In genomic region chr2:163685287-163685686, GRCm38 (mm10) we compare ENCODE assay signal across 10 mouse cellular contexts. TPM values are rescaled to one million over a fixed set of nuclear protein-coding genes. Genes with fewer than 3 reads are reported as not detected.
A peak's percentile ranks its signal among the peaks of the same experiment; 100 is the strongest.
DNase-seq lines count a peak whose midpoint lies in the region; ATAC-seq and TF ChIP-seq lines count a peak whose summit lies in the region.
"Had no signal": no experiment of that assay in that cellular context is flagged by ENCODE, and none has a peak within 500 bp of the region (broad histone marks: within the 10 kb centered on the region; RNA-seq: fewer than 3 reads in every experiment).

No protein-coding gene starts in this region.

- H3K79me2 ChIP-seq in myocyte (ENCODE audit: control insufficient read depth, insufficient read depth): peaks cover 44% of the 10 kb centered on the region

- DNase-seq in heart, postnatal 4 days: no peak
- no peak for DNase-seq in liver, embryonic 11.5 days (ENCODE audit: low spot score)
- peak; percentile 53 for DNase-seq in embryonic facial prominence, embryonic 14.5 days (ENCODE audit: low spot score)
- no peak for DNase-seq in ovary, adult 18-20 months (ENCODE audit: low spot score)
- DNase-seq: gastrocnemius, postnatal 14 days had no signal

- H3ac ChIP-seq in myocyte (ENCODE audit: control insufficient read depth, insufficient read length): no peak overlapping the region

- H3K27ac ChIP-seq in heart, embryonic 12.5 days (ENCODE audit: poor library complexity, severe bottlenecking): peak overlapping the region; percentile 100
- peak overlapping the region; percentile 3; the same call in 1 of the 2 replicates for H3K27ac ChIP-seq in liver, embryonic 12.5 days
- no peak overlapping the region; the same call in 1 of the 2 replicates for H3K27ac ChIP-seq in liver, embryonic 11.5 days (ENCODE audit: low read depth, low read length)
- H3K27ac ChIP-seq in embryonic facial prominence, embryonic 14.5 days (replicated peaks; ENCODE audit: low read depth, low read length): peak overlapping the region; percentile 64
- H3K27ac ChIP-seq: midbrain, embryonic 12.5 days had no signal

- 21% methylated on average over 4 of the region's 4 CpGs for WGBS in heart, embryonic 12.5 days
- 49% methylated on average over 4 of the region's 4 CpGs for WGBS in liver, embryonic 12.5 days (ENCODE audit: insufficient replicate concordance)
- WGBS in liver, embryonic 11.5 days: 61% methylated on average over 4 of the region's 4 CpGs
- 36% methylated on average over 4 of the region's 4 CpGs for WGBS in embryonic facial prominence, embryonic 14.5 days

- peaks cover 80% of the 10 kb centered on the region for H3K4me1 ChIP-seq in heart, embryonic 12.5 days (replicated peaks)
- peaks cover 88% of the 10 kb centered on the region for H3K4me1 ChIP-seq in liver, embryonic 12.5 days
- H3K4me1 ChIP-seq in liver, embryonic 11.5 days (replicated peaks; ENCODE audit: control insufficient read depth, insufficient read depth, low read length): peaks cover 56% of the 10 kb centered on the region
- peaks cover 19% of the 10 kb centered on the region for H3K4me1 ChIP-seq in embryonic facial prominence, embryonic 14.5 days (ENCODE audit: control insufficient read depth, insufficient read depth, low read length)

- H3K4me3 ChIP-seq in heart, embryonic 12.5 days: no peak overlapping the region
- H3K4me3 ChIP-seq in liver, embryonic 12.5 days: no peak overlapping the region
- H3K4me3 ChIP-seq in liver, embryonic 11.5 days (ENCODE audit: low read depth, low read length): no peak overlapping the region
- H3K4me3 ChIP-seq in embryonic facial prominence, embryonic 14.5 days (ENCODE audit: low read depth, low read length): no peak overlapping the region
- no peak overlapping the region for H3K4me3 ChIP-seq in myocyte
- H3K4me3 ChIP-seq: midbrain, embryonic 12.5 days had no signal

- no peak overlapping the region; the same call in none of the 2 replicates for H3K9ac ChIP-seq in heart, embryonic 12.5 days
- no peak overlapping the region for H3K9ac ChIP-seq in liver, embryonic 12.5 days
- H3K9ac ChIP-seq in liver, embryonic 11.5 days (ENCODE audit: low read depth, low read length): no peak overlapping the region
- no peak overlapping the region for H3K9ac ChIP-seq in embryonic facial prominence, embryonic 14.5 days (ENCODE audit: low read depth, low read length)
- H3K9ac ChIP-seq: midbrain, embryonic 12.5 days had no signal

- 0 out of 2 replicates have a peak, but pooled peaks cover 6% of the 10 kb centered on the region for H3K9me3 ChIP-seq in heart, embryonic 12.5 days (replicated peaks)
- H3K9me3 ChIP-seq in liver, embryonic 12.5 days (replicated peaks): no peaks in the 10 kb centered on the region
- no peaks in the 10 kb centered on the region for H3K9me3 ChIP-seq in liver, embryonic 11.5 days (ENCODE audit: control insufficient read depth, low read length)
- no peaks in the 10 kb centered on the region for H3K9me3 ChIP-seq in embryonic facial prominence, embryonic 14.5 days (ENCODE audit: control insufficient read depth, low read length)
- H3K9me3 ChIP-seq: midbrain, embryonic 12.5 days had no signal

- H3K36me3 ChIP-seq in heart, embryonic 12.5 days: peaks cover 8% of the 10 kb centered on the region
- H3K36me3 ChIP-seq in liver, embryonic 12.5 days: peaks cover 4% of the 10 kb centered on the region; the same call in 1 of the 2 replicates
- no peaks in the 10 kb centered on the region for H3K36me3 ChIP-seq in liver, embryonic 11.5 days (ENCODE audit: control insufficient read depth, insufficient read depth, low read length)
- H3K36me3 ChIP-seq in embryonic facial prominence, embryonic 14.5 days (ENCODE audit: control insufficient read depth, insufficient read depth, low read length): no peaks in the 10 kb centered on the region
- H3K36me3 ChIP-seq in myocyte (ENCODE audit: control insufficient read depth, insufficient read depth): no peaks in the 10 kb centered on the region
- H3K36me3 ChIP-seq: midbrain, embryonic 12.5 days had no signal

- H3K4me2 ChIP-seq in heart, embryonic 12.5 days: 0 out of 2 replicates have a peak overlapping the region, but pooled peaks have one; percentile 63
- no peak overlapping the region for H3K4me2 ChIP-seq in liver, embryonic 12.5 days
- H3K4me2 ChIP-seq in liver, embryonic 11.5 days: no peak overlapping the region
- H3K4me2 ChIP-seq in embryonic facial prominence, embryonic 14.5 days (ENCODE audit: low read depth, low read length): no peak overlapping the region; the same call in 1 of the 2 replicates
- H3K4me2 ChIP-seq in myocyte (ENCODE audit: low read depth): peak overlapping the region; percentile 69
- H3K4me2 ChIP-seq: midbrain, embryonic 12.5 days had no signal

- H3K27me3 ChIP-seq in heart, embryonic 12.5 days (replicated peaks): no peaks in the 10 kb centered on the region
- no peaks in the 10 kb centered on the region for H3K27me3 ChIP-seq in liver, embryonic 12.5 days (replicated peaks)
- H3K27me3 ChIP-seq in liver, embryonic 11.5 days (replicated peaks; ENCODE audit: control insufficient read depth, insufficient read depth, low read length): no peaks in the 10 kb centered on the region
- no peaks in the 10 kb centered on the region for H3K27me3 ChIP-seq in embryonic facial prominence, embryonic 14.5 days (replicated peaks; ENCODE audit: control insufficient read depth, insufficient read depth, low read length)
- no peaks in the 10 kb centered on the region for H3K27me3 ChIP-seq in myocyte (ENCODE audit: control insufficient read depth, insufficient read depth, insufficient read length)
- H3K27me3 ChIP-seq: midbrain, embryonic 12.5 days had no signal

- TF ChIP-seq POLR2A in myocyte (IDR thresholded peaks at IDR 0.05; ENCODE audit: insufficient read length, low read depth): no peak

- ATAC-seq in heart, embryonic 12.5 days (ENCODE audit: insufficient number of reproducible peaks, low FRiP score): no peak
- ATAC-seq in liver, embryonic 12.5 days: no peak
- ATAC-seq in liver, embryonic 11.5 days (replicated peaks; ENCODE audit: low FRiP score): no peak
- no peak for ATAC-seq in embryonic facial prominence, embryonic 14.5 days (ENCODE audit: low read depth)
- no peak for ATAC-seq in activated CD4-positive, CD25-positive, alpha-beta regulatory T cell, adult 4 months

TF ChIP-seq in myocyte, 11 proteins besides CTCF, POLR2A, EP300 and RAD21:
- TF ChIP-seq MAX (IDR thresholded peaks at IDR 0.05; ENCODE audit: low read depth): no peak
- TF ChIP-seq CEBPB (IDR thresholded peaks at IDR 0.05; ENCODE audit: insufficient read depth, poor library complexity, severe bottlenecking): no peak
- no peak for TF ChIP-seq MYOG (IDR thresholded peaks at IDR 0.05; ENCODE audit: control insufficient read depth in 1 of 3, insufficient read depth in 1 of 3, insufficient read length in 2 of 3, low read depth in 2 of 3)
- TF ChIP-seq MYOD1 (IDR thresholded peaks at IDR 0.05; ENCODE audit: control insufficient read depth in 1 of 3, insufficient read length in 2 of 3, low read depth in 2 of 3): no peak
- no peak for TF ChIP-seq TCF12 (IDR thresholded peaks at IDR 0.05; ENCODE audit: insufficient read depth, poor library complexity, severe bottlenecking)
- no peak for TF ChIP-seq REST (IDR thresholded peaks at IDR 0.05; ENCODE audit: insufficient read depth, insufficient read length)
TF ChIP-seq in myocyte: peak in this region for 0.

RNA-seq across cellular contexts. Expression of gene Pkig, which starts 27.1 kb away (rescaled TPM):
- 233 and 241 TPM in 2 replicates for polyA plus RNA-seq in heart, embryonic 12.5 days (2016; fragmentation: Nextera tagmentation; extraction: Ambion mirVana)
- total RNA-seq in heart, postnatal 4 days (2021): 100 to 1,000 TPM; 204 to 207 TPM
- 133 and 134 TPM in 2 replicates for polyA plus RNA-seq in liver, embryonic 12.5 days (2016; fragmentation: Nextera tagmentation; extraction: Ambion mirVana)
- polyA plus RNA-seq in liver, embryonic 11.5 days (2014; fragmentation: Nextera tagmentation; extraction: Ambion mirVana): 178 and 186 TPM in 2 replicates
- 153 and 165 TPM in 2 replicates for polyA plus RNA-seq in embryonic facial prominence, embryonic 14.5 days (2014; fragmentation: Nextera tagmentation; extraction: Ambion mirVana)
- polyA plus RNA-seq in myocyte (2012; fragmentation: generic; extraction: Trizol): 799 TPM
- 1 to 10 TPM; 4.2 to 6.4 TPM for polyA plus RNA-seq in activated CD4-positive, CD25-positive, alpha-beta regulatory T cell, adult 4 months (2017; shearing (Covaris generic))

RNA-seq across cellular contexts. Expression of gene Serinc3, which starts 40.4 kb away (rescaled TPM):
- 67.7 and 76.7 TPM in 2 replicates for polyA plus RNA-seq in heart, embryonic 12.5 days (2016; fragmentation: Nextera tagmentation; extraction: Ambion mirVana)
- total RNA-seq in heart, postnatal 4 days (2021): 100 to 1,000 TPM; 239 to 253 TPM
- 127 and 132 TPM in 2 replicates for polyA plus RNA-seq in liver, embryonic 12.5 days (2016; fragmentation: Nextera tagmentation; extraction: Ambion mirVana)
- polyA plus RNA-seq in liver, embryonic 11.5 days (2014; fragmentation: Nextera tagmentation; extraction: Ambion mirVana): 116 TPM in 2 replicates
- polyA plus RNA-seq in embryonic facial prominence, embryonic 14.5 days (2014; fragmentation: Nextera tagmentation; extraction: Ambion mirVana): 43.0 and 53.0 TPM in 2 replicates
- polyA plus RNA-seq in myocyte (2012; fragmentation: generic; extraction: Trizol): 88.9 TPM
- polyA plus RNA-seq in activated CD4-positive, CD25-positive, alpha-beta regulatory T cell, adult 4 months (2017; shearing (Covaris generic)): 100 to 1,000 TPM; 149 to 159 TPM

Comparison
In these comparisons a context has a peak if more than half of its experiments do, and no peak if none do; other contexts are left out.
1. H3K4me2 ChIP-seq: peak in heart, embryonic 12.5 days (single experiment) and myocyte (single experiment); none in liver, embryonic 12.5 days (single experiment), liver, embryonic 11.5 days (single experiment) and embryonic facial prominence, embryonic 14.5 days (single experiment).
2. RNA of gene Pkig, which starts 27.1 kb away (polyA plus RNA-seq): 799 TPM in myocyte (single experiment), 233 to 241 TPM in heart, embryonic 12.5 days, 178 to 186 TPM in liver, embryonic 11.5 days, 153 to 165 TPM in embryonic facial prominence, embryonic 14.5 days and 133 to 134 TPM in liver, embryonic 12.5 days; 4.2 to 6.4 TPM in activated CD4-positive, CD25-positive, alpha-beta regulatory T cell, adult 4 months; every median in the first group is over 10 times any median in the second.